Mouse (Mus musculus) forebrain, embryonic 13.5 days (tissue): ENCODE measurements around the gene Arap2. TPM values are rescaled to one million over a fixed set of nuclear protein-coding genes. Genes with fewer than 3 reads are reported as not detected.

Experiments used
- ATAC-seq: fragments of 200-750 bp; cut with Nextera tagmentation; 2 replicates; pipeline ENCODE4 v1.8.0; 2017
- H3K27ac ChIP-seq: fragments of 300-500 bp; sonication (generic); 2 replicates; pipeline ENCODE4 v1.5.1; 2015; ENCODE audit warnings: inconsistent platforms, mild to moderate bottlenecking, moderate library complexity
- H3K27me3 ChIP-seq: fragments of 300-500 bp; sonication (generic); 2 replicates; pipeline ENCODE4 v1.6.1; 2015; ENCODE audit warnings: mild to moderate bottlenecking, inconsistent platforms
- H3K36me3 ChIP-seq: fragments of 300-500 bp; sonication (generic); 2 replicates; pipeline ENCODE4 v1.6.1; 2015; ENCODE audit warnings: mild to moderate bottlenecking, inconsistent platforms; ENCODE audit not compliant: poor library complexity, severe bottlenecking
- H3K4me1 ChIP-seq: fragments of 300-500 bp; sonication (generic); 2 replicates; pipeline ENCODE4 v1.6.1; 2015; ENCODE audit warnings: inconsistent platforms
- H3K4me2 ChIP-seq: fragments of 300-500 bp; sonication (generic); 2 replicates; pipeline ENCODE4 v1.6.1; 2015; ENCODE audit warnings: inconsistent platforms, mild to moderate bottlenecking, moderate library complexity
- H3K4me3 ChIP-seq: fragments of 300-500 bp; sonication (generic); 2 replicates; pipeline ENCODE4 v1.5.1; 2015; ENCODE audit warnings: mild to moderate bottlenecking, inconsistent platforms
- H3K9ac ChIP-seq: fragments of 300-500 bp; sonication (generic); 2 replicates; pipeline ENCODE4 v1.6.1; 2015; ENCODE audit warnings: mild to moderate bottlenecking, inconsistent platforms
- H3K9me3 ChIP-seq: fragments of 300-500 bp; sonication (generic); replicated peaks from 2 replicates; pipeline ENCODE4 v1.6.1; 2016; ENCODE audit warnings: inconsistent platforms
- WGBS: fragments of 180-500 bp; shearing (Covaris S2); methylation state at CpG from one replicate; pipeline ENCODE4 v1.1.7; 2015; 5-methylcytosine and 5-hydroxymethylcytosine counted together
- polyA plus RNA-seq: library from polyadenylated mRNA; unstranded; fragments of >200 nt; fragmentation: Nextera tagmentation; extraction: Ambion mirVana; gene quantifications from 2 replicates; pipeline ENCODE4 v1.2.1, GENCODE M21; 2015

Gene Arap2
- polyA plus RNA-seq, 1 experiment from 2014 or later: 1.7 TPM

DNA sequence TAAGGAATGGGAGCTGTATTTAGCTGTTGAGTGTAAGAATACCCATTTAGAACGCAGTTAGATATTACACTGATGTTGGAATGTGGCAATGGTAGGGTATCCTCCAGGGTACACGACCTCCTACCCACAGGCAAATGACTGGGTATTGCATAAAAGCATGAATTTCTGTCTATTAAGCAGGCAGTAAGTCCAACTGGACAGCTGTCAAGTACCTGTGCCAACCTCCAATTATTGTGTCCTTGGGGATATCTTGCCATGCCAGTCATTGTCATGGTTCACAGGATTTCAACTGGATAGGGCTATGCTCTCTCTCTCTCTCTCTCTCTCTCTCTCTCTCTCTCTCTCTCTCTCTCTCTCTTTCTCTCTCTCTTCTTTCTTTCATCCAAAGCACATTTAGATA lies 40.4 kb downstream of the Arap2 start:
- no peak for ATAC-seq
- Histone ChIP-seq H3K4me1 (no peaks in the 10 kb centered on the region), H3K9ac (no peak overlapping the region), H3K9me3 (no peaks in the 10 kb centered on the region), H3K36me3 (no peaks in the 10 kb centered on the region), H3K27me3 (no peaks in the 10 kb centered on the region), H3K4me3 (no peak overlapping the region), H3K4me2 (no peak overlapping the region), H3K27ac (no peak overlapping the region)
- WGBS: 77% methylated on average over 2 of the region's 2 CpGs

DNA sequence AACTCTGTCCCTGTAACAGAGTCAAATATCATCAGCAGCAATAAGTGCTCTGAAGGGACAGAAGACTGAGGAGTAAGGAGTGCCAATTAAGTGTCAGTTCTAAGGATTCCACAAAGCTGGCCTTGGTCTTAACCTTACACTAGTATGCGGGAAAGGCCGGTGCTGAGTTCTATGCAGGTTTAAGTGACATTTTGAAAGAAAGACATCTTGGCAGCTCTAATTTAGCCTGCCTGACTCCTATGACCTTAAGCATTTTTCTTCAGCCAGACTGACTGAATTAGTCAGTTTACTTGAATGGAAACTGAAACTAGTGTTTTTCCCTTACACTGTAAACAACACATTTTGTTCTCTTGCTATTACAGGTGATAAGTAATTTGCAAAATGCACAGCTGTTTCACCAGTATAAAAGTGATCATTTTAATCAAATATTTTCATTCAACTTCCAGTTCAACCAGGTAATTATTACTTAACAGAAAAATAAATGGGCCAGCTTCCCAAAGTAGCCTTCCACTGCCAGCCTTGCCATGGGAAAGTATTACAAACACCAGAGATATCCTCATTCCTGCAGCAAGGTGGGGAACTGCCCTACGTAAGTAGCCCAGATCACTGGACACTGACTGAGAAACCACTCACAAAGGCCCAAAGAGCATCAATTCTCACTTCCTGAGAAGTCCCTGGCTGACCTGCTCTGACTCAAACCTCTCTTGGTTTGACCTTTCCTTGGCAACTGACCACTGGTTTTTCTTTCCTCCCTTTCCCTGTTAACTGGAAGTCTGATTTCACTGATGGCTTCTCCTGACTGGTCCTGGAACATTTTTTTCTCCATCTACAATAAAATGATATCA lies 42.5 kb downstream of the Arap2 start:
- 69% methylated on average over 3 of the region's 3 CpGs for WGBS
- no peak overlapping the region for H3K4me2 ChIP-seq
- H3K27me3 ChIP-seq: no peaks in the 10 kb centered on the region
- H3K36me3 ChIP-seq: no peaks in the 10 kb centered on the region
- ATAC-seq: no peak
- H3K27ac ChIP-seq: no peak overlapping the region
- no peak overlapping the region for H3K4me3 ChIP-seq
- no peaks in the 10 kb centered on the region for H3K9me3 ChIP-seq
- H3K9ac ChIP-seq: no peak overlapping the region
- H3K4me1 ChIP-seq: no peaks in the 10 kb centered on the region

DNA sequence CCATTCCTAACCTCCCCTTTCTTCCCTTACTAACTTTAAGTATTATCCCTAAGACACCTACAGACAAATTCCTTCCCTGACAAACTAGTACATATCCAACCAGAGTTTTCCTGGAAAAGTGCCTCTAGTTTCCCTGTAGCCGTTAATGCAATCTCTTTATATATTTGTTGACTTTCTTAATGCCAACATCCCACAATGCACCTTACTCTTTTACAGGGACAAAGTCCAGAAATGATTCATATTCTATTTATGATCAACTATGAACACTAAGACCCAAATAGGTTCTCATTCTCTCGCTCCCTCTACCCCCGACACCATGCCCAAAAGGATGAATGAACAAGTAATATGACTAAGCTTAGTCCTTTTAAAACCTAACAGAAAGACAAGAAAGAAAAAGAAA lies 49.5 kb downstream of the Arap2 start:
- no peaks in the 10 kb centered on the region for H3K4me1 ChIP-seq
- ATAC-seq: no peak
- no peaks in the 10 kb centered on the region for H3K9me3 ChIP-seq
- WGBS: 96% methylated on average over 3 of the region's 3 CpGs
- H3K27ac ChIP-seq: no peak overlapping the region
- no peak overlapping the region for H3K4me2 ChIP-seq
- no peaks in the 10 kb centered on the region for H3K36me3 ChIP-seq
- no peaks in the 10 kb centered on the region for H3K27me3 ChIP-seq
- H3K4me3 ChIP-seq: no peak overlapping the region
- H3K9ac ChIP-seq: no peak overlapping the region

DNA sequence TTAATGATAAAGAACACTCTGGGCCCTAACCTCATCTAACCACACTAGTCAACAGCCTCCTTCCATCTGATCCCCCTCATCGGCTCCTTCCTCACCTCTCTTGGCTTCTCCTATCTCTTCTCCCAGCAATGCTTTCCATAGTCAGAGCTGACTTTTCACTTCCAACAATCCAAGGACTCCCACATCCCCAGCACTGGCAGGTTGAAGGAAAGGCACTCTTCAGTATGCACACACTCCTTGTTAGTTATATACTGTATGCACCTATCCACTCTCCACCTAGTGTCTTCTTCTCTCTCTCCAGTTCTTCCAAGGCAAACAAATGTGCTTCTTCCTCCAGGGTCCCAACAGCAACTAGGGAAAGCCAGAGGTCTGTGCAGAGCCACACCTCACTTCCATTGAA lies 50.0 kb downstream of the Arap2 start:
- no peaks in the 10 kb centered on the region for H3K9me3 ChIP-seq
- H3K4me2 ChIP-seq: no peak overlapping the region
- no peak overlapping the region for H3K9ac ChIP-seq
- WGBS: 97% methylated on average over 1 of the region's 1 CpGs
- no peaks in the 10 kb centered on the region for H3K4me1 ChIP-seq
- no peak overlapping the region for H3K4me3 ChIP-seq
- H3K27me3 ChIP-seq: no peaks in the 10 kb centered on the region
- no peaks in the 10 kb centered on the region for H3K36me3 ChIP-seq
- ATAC-seq: no peak
- H3K27ac ChIP-seq: no peak overlapping the region

DNA sequence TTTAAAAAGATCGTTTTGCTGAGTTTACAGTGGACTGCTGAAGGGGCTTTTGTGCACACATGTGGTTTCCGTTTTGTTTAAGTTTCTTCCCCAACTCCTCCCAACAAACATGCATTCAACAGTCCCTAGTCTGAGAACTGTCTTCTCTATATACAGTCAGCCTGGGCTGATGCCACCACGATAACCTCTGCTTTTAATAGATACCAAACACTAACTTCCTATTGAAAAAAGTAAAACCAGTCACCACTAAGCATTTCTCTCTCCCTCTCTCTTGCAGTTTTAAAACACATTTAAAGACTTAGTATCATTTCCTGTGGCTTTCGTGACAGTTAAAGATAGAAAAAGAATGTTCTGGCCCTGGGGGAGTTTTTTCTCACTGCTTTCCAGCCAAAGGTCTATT lies 50.5 kb downstream of the Arap2 start:
- 82% methylated on average over 4 of the region's 4 CpGs for WGBS
- Histone ChIP-seq H3K27me3 (no peaks in the 10 kb centered on the region), H3K4me3 (no peak overlapping the region), H3K4me1 (no peaks in the 10 kb centered on the region), H3K4me2 (no peak overlapping the region), H3K9ac (no peak overlapping the region), H3K9me3 (no peaks in the 10 kb centered on the region), H3K27ac (no peak overlapping the region), H3K36me3 (no peaks in the 10 kb centered on the region)
- no peak for ATAC-seq

DNA sequence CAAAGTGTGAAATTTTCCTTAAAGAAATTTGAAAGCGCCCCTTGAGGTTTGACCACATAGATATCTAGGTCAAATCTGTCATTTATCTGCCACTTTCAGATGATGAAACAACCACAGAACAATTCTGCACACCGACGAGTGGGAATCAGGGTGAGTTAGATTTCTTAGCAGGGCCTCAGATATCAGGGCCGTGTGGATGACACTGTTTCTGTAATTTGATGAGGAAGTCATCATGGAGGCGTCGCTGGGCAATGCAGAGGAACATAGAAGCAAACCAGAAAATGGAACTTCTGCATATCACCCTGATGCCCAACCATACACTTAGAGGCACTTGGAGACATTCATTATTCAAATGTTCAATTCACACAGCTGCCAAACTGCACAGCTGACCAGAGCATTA lies 55.0 kb downstream of the Arap2 start:
- Histone ChIP-seq H3K4me1 (no peaks in the 10 kb centered on the region; the same call in 1 of the 2 replicates), H3K9ac (no peak overlapping the region), H3K4me3 (no peak overlapping the region), H3K27me3 (no peaks in the 10 kb centered on the region), H3K27ac (no peak overlapping the region), H3K4me2 (no peak overlapping the region), H3K36me3 (no peaks in the 10 kb centered on the region), H3K9me3 (no peaks in the 10 kb centered on the region)
- WGBS: 85% methylated on average over 6 of the region's 6 CpGs
- no peak for ATAC-seq

DNA sequence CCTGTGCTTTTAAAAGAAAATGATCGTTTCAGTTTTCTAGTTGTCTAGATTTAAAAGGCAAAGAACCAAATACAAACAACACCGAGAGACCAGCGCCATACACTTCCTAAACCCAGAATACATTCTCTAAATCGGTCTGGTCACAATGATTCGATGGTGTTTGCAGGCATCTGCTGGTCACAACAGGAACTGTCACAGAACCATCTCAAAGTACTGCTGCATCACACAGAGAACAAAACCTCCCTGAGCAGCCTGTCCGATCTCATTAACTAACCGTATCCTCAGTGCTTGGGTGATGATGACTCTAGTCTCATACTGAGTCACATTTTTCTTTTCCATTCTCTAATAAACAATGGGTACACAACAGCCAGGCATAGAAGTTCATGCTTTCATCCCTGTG lies 59.1 kb downstream of the Arap2 start:
- ATAC-seq: peak; percentile 89
- Histone ChIP-seq H3K4me1 (no peaks in the 10 kb centered on the region; the same call in 1 of the 2 replicates), H3K4me3 (no peak overlapping the region), H3K9ac (no peak overlapping the region), H3K36me3 (no peaks in the 10 kb centered on the region), H3K27ac (no peak overlapping the region), H3K4me2 (no peak overlapping the region), H3K9me3 (no peaks in the 10 kb centered on the region), H3K27me3 (no peaks in the 10 kb centered on the region)
- WGBS: 33% methylated on average over 7 of the region's 7 CpGs

DNA sequence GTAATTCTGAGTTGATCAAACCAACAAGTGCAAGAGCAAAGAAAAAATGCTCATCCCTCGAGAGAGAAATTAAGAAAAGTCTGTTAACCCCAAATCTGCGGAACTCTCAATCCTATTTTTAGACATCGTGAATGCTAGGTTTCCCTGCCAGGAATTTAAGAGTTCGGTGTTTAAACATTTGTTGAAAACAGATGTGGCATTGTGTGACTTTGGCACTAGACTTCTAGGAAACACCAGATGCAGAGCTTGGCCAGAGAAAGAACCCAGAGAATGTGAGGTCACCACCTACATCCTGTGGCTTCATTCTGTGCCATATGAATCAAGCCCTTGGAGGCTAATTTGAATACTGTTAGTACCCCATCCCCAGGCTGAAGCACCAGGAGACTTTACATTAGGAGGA lies 76.0 kb downstream of the Arap2 start:
- WGBS: 80% methylated on average over 4 of the region's 4 CpGs
- ATAC-seq: no peak
- no peak overlapping the region for H3K9ac ChIP-seq
- H3K27me3 ChIP-seq: no peaks in the 10 kb centered on the region
- no peak overlapping the region for H3K4me2 ChIP-seq
- no peaks in the 10 kb centered on the region for H3K4me1 ChIP-seq
- no peaks in the 10 kb centered on the region for H3K9me3 ChIP-seq
- no peak overlapping the region for H3K27ac ChIP-seq
- no peak overlapping the region for H3K4me3 ChIP-seq
- no peaks in the 10 kb centered on the region for H3K36me3 ChIP-seq

DNA sequence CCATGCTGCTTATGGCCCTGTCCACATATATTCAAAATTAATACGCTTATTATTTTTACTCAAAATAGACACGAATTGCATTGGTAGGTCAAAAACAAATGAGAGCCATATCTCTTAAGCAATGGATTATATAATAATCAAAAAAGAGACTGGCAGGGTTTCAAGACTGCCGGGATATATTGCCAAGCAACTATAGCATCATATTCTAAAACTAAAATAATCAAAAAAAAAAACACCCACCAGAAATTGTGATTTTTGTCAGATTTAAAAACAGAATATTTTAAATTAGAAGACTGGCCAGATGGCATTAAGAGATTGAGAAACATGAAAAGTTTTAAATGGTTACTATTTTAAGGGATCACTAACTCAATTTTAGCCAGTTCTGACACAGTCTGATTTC lies 82.2 kb downstream of the Arap2 start:
- Histone ChIP-seq H3K4me1 (no peaks in the 10 kb centered on the region), H3K9ac (no peak overlapping the region), H3K27ac (no peak overlapping the region), H3K36me3 (no peaks in the 10 kb centered on the region), H3K4me3 (no peak overlapping the region), H3K4me2 (no peak overlapping the region), H3K9me3 (no peaks in the 10 kb centered on the region), H3K27me3 (no peaks in the 10 kb centered on the region)
- ATAC-seq: no peak
- WGBS: 88% methylated on average over 3 of the region's 3 CpGs

DNA sequence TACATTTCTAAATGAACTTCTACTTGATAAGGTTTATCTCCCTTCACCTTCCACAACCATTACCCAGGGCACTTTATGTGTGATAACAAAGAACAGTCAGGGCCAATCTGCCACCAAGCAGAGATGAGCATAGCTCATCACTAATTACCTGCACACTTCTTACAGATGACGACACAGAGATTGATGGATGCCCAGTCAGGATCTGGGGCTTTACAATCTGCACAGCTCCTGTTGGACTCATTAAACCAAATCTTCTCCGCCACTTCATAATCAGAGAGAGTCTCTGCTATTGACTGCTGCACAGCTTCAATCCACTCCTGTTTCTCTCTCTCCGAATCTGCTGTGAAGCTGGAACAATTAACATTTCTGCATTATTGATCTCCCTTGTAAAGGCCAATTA lies 82.8 kb downstream of the Arap2 start:
- H3K4me3 ChIP-seq: no peak overlapping the region
- H3K27me3 ChIP-seq: no peaks in the 10 kb centered on the region
- no peak overlapping the region for H3K9ac ChIP-seq
- no peaks in the 10 kb centered on the region for H3K36me3 ChIP-seq
- peak; percentile 63 for ATAC-seq
- H3K4me2 ChIP-seq: no peak overlapping the region
- no peaks in the 10 kb centered on the region for H3K4me1 ChIP-seq
- H3K27ac ChIP-seq: no peak overlapping the region
- no peaks in the 10 kb centered on the region for H3K9me3 ChIP-seq
- 26% methylated on average over 3 of the region's 3 CpGs for WGBS

DNA sequence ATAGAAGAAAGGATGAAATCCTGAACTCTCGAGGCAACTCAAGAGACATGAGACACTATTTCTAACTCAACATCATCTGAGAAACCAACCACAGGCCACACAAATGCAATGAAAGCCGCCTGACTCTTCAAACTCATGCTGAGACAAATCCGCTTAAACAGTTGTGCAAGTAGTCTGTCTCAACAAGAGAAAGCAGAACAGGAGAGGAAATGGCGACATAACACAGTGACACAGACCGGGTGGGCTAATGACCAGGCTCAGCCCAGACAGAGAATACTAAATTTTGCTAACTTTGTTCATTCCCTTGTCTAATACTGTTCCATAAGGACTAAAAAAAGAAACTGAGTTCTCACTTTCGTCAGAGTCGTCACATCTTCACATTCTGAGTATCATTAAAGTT lies 88.6 kb downstream of the Arap2 start:
- Histone ChIP-seq H3K4me1 (peaks cover 6% of the 10 kb centered on the region), H3K4me3 (no peak overlapping the region), H3K9ac (no peak overlapping the region), H3K27me3 (no peaks in the 10 kb centered on the region), H3K27ac (no peak overlapping the region), H3K36me3 (no peaks in the 10 kb centered on the region), H3K4me2 (no peak overlapping the region), H3K9me3 (no peaks in the 10 kb centered on the region)
- ATAC-seq: no peak
- WGBS: 86% methylated on average over 7 of the region's 7 CpGs

DNA sequence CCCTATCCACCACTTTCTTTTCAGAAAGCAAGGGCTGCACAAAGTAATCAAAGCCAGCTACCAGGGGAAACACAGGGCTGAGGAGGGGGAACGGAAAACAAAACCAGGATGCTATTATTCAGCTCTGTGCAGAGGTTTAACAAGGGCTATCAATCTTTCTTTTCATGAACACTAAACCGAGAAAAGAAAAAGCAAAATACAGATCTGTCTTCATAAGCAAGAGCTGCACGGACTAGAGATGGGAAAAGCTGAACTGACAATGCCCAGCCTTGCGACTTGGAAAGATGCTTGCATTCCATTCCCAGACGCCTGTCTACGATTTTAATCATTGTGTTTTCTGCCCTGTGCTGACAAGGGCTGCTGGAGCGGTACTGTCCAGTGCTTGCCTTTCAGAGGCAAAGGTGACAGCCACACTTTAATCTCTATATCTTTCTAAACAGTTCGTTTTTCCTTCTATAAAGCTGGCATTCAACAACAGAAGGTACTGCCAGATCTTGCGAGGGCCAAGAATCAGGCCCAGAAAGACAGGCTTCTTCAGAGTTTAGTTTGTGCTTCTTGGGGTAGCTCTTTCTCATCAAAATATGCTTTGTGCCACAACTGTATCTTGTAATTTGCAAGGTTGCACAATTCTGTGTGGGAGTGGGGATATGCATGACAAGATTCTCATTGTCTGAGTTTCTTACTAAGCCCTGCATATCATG lies 93.1 kb downstream of the Arap2 start:
- Histone ChIP-seq H3K27ac (0 out of 2 replicates have a peak overlapping the region, but pooled peaks have one; percentile 25), H3K9me3 (no peaks in the 10 kb centered on the region), H3K9ac (peak overlapping the region; percentile 3; the same call in 1 of the 2 replicates)

More for the DNA sequence above, 93.1 kb downstream of the Arap2 start:
- no peaks in the 10 kb centered on the region for H3K27me3 ChIP-seq
- no peaks in the 10 kb centered on the region for H3K36me3 ChIP-seq
- H3K4me3 ChIP-seq: no peak overlapping the region
- H3K4me2 ChIP-seq: peak overlapping the region; percentile 43
- WGBS: 16% methylated on average over 9 of the region's 9 CpGs
- peaks cover 6% of the 10 kb centered on the region for H3K4me1 ChIP-seq
- peak; percentile 55 for ATAC-seq
